21 mouse cellular contexts compared by ENCODE assay signal in genomic region chr10:14101966-14102365, GRCm38 (mm10).
DNase-seq lines count a peak whose midpoint lies in the region; ATAC-seq and TF ChIP-seq lines count a peak whose summit lies in the region.
"Had no signal": no experiment of that assay in that cellular context is flagged by ENCODE, and none has a peak within 500 bp of the region (broad histone marks: within the 10 kb centered on the region; RNA-seq: fewer than 3 reads in every experiment).

No protein-coding gene starts in this region.

- H3K27me3 ChIP-seq in hindbrain, postnatal 0 days (ENCODE audit: insufficient read depth, low read length): no peaks in the 10 kb centered on the region
- H3K27me3 ChIP-seq in stomach, postnatal 0 days (ENCODE audit: control insufficient read depth, insufficient read depth, low read length): no peaks in the 10 kb centered on the region
- H3K27me3 ChIP-seq: embryonic facial prominence, embryonic 12.5 days; forebrain, embryonic 13.5 days; hindbrain, embryonic 15.5 days; intestine, embryonic 15.5 days; midbrain, embryonic 12.5 days had no signal

- H3K36me3 ChIP-seq in hindbrain, postnatal 0 days (ENCODE audit: insufficient read depth, low read length): no peaks in the 10 kb centered on the region
- H3K36me3 ChIP-seq in stomach, postnatal 0 days (ENCODE audit: control insufficient read depth, insufficient read depth, low read length): no peaks in the 10 kb centered on the region
- H3K36me3 ChIP-seq: embryonic facial prominence, embryonic 12.5 days; heart, embryonic 10.5 days; hindbrain, embryonic 15.5 days; intestine, embryonic 15.5 days; midbrain, embryonic 12.5 days had no signal

- peak; percentile 15 for DNase-seq in gastrocnemius, adult 2 months
- DNase-seq in gastrocnemius, postnatal 14 days: no peak
- DNase-seq in 416B (ENCODE audit: low read depth): peak; percentile 25
- DNase-seq in NIH3T3 (ENCODE audit: low read depth): peak; percentile 24
- no peak for DNase-seq in hindbrain, postnatal 0 days (ENCODE audit: low spot score)
- DNase-seq in stomach, postnatal 0 days (ENCODE audit: low spot score): no peak
- DNase-seq: cerebellum, adult 18-20 months; cerebellum, postnatal 25 days; gastrocnemius, postnatal 25 days; kidney, adult 8-10 months; kidney, postnatal 10 days; layer of hippocampus, postnatal 36 days; right cerebral cortex, postnatal 25 days; thymus, postnatal 36 days had no signal

- no peak overlapping the region for H3K9ac ChIP-seq in hindbrain, postnatal 0 days (replicated peaks; ENCODE audit: low read length)
- H3K9ac ChIP-seq in stomach, postnatal 0 days (ENCODE audit: low read length): no peak overlapping the region
- H3K9ac ChIP-seq: embryonic facial prominence, embryonic 12.5 days; forebrain, embryonic 13.5 days; hindbrain, embryonic 15.5 days; intestine, embryonic 15.5 days; midbrain, embryonic 12.5 days had no signal

- H3K27ac ChIP-seq in gastrocnemius, adult 2 months: peak overlapping the region; percentile 60
- no peak overlapping the region for H3K27ac ChIP-seq in hindbrain, postnatal 0 days
- H3K27ac ChIP-seq in stomach, postnatal 0 days (replicated peaks): no peak overlapping the region
- H3K27ac ChIP-seq: embryonic facial prominence, embryonic 12.5 days; forebrain, embryonic 13.5 days; heart, embryonic 10.5 days; hindbrain, embryonic 15.5 days; intestine, embryonic 15.5 days; midbrain, embryonic 12.5 days had no signal

- peak; percentile 65 for ATAC-seq in monocyte, adult 5-6 weeks (replicated peaks; ENCODE audit: insufficient number of reproducible peaks, low FRiP score, low TSS enrichment, poor library complexity, severe bottlenecking)
- no peak for ATAC-seq in hindbrain, postnatal 0 days
- ATAC-seq in stomach, postnatal 0 days (ENCODE audit: low FRiP score, low TSS enrichment): no peak
- ATAC-seq: forebrain, embryonic 13.5 days; intestine, embryonic 15.5 days had no signal

- no peak overlapping the region for H3K4me2 ChIP-seq in hindbrain, postnatal 0 days (ENCODE audit: low read depth, low read length)
- H3K4me2 ChIP-seq in stomach, postnatal 0 days (replicated peaks; ENCODE audit: low read depth): no peak overlapping the region
- H3K4me2 ChIP-seq: embryonic facial prominence, embryonic 12.5 days; forebrain, embryonic 13.5 days; hindbrain, embryonic 15.5 days; intestine, embryonic 15.5 days; midbrain, embryonic 12.5 days had no signal

- no peak overlapping the region for H3K4me3 ChIP-seq in gastrocnemius, adult 2 months
- H3K4me3 ChIP-seq in hindbrain, postnatal 0 days (ENCODE audit: low read length): no peak overlapping the region
- no peak overlapping the region for H3K4me3 ChIP-seq in stomach, postnatal 0 days (ENCODE audit: low read depth, low read length)
- H3K4me3 ChIP-seq: embryonic facial prominence, embryonic 12.5 days; forebrain, embryonic 13.5 days; heart, embryonic 10.5 days; hindbrain, embryonic 15.5 days; intestine, embryonic 15.5 days; midbrain, embryonic 12.5 days had no signal

- intact Hi-C loops in gastrocnemius, adult 2 months (cut with DNase I): no loop called here
- intact Hi-C loops in gastrocnemius, postnatal 14 days (cut with DNase I; ENCODE audit: low total_unique reads): no loop called here

- TF ChIP-seq CTCF in gastrocnemius, adult 2 months (IDR thresholded peaks at IDR 0.05): no peak
- TF ChIP-seq CTCF in hindbrain, postnatal 0 days (IDR thresholded peaks at IDR 0.05; ENCODE audit: low read depth): no peak
- no peak for TF ChIP-seq CTCF in stomach, postnatal 0 days (IDR thresholded peaks at IDR 0.05; ENCODE audit: low read depth)

- WGBS in hindbrain, postnatal 0 days: 90% methylated on average over 5 of the region's 5 CpGs
- WGBS in stomach, postnatal 0 days: 83% methylated on average over 5 of the region's 5 CpGs

- H3K4me1 ChIP-seq in hindbrain, postnatal 0 days (ENCODE audit: insufficient read depth, low read length): no peaks in the 10 kb centered on the region
- H3K4me1 ChIP-seq in stomach, postnatal 0 days (replicated peaks; ENCODE audit: control insufficient read depth, insufficient read depth): no peaks in the 10 kb centered on the region
- H3K4me1 ChIP-seq: embryonic facial prominence, embryonic 12.5 days; forebrain, embryonic 13.5 days; heart, embryonic 10.5 days; hindbrain, embryonic 15.5 days; intestine, embryonic 15.5 days; midbrain, embryonic 12.5 days had no signal

- no peaks in the 10 kb centered on the region for H3K9me3 ChIP-seq in hindbrain, postnatal 0 days (ENCODE audit: low read length)
- no peaks in the 10 kb centered on the region for H3K9me3 ChIP-seq in stomach, postnatal 0 days (ENCODE audit: control insufficient read depth, low read length)
- H3K9me3 ChIP-seq: embryonic facial prominence, embryonic 12.5 days; forebrain, embryonic 13.5 days; heart, embryonic 10.5 days; hindbrain, embryonic 15.5 days; intestine, embryonic 15.5 days; midbrain, embryonic 12.5 days had no signal

- TF ChIP-seq EP300 in stomach, postnatal 0 days (optimal IDR thresholded peaks at IDR 0.05): no peak

Comparison
In these comparisons a context has a peak if more than half of its experiments do, and no peak if none do; other contexts are left out.
1. DNase-seq: peak in gastrocnemius, adult 2 months (single experiment), 416B (single experiment) and NIH3T3 (single experiment); none in gastrocnemius, postnatal 14 days (single experiment), hindbrain, postnatal 0 days (single experiment) and stomach, postnatal 0 days (single experiment).